Mouse (Mus musculus) kidney, adult 18-20 months (tissue): ENCODE results near the gene Mcrip2.
A peak's percentile ranks its signal among the peaks of the same experiment; 100 is the strongest.

ENCODE experiments used
- DNase-seq: peaks from one replicate; pipeline ENCODE4 v3.0.0; 2021

The Mcrip2 gene

GRCm38 (mm10) chr17:25863681-25864080 lies 4.9 kb downstream of the Mcrip2 start:
- DNase-seq: peak; percentile 52

GRCm38 (mm10) chr17:25861704-25862612 lies 6.6 kb downstream of the Mcrip2 start:
- DNase-seq: no peak

- DNase-seq: peak; percentile 91
Measured at GRCm38 (mm10) chr17:25860832-25861703, 7.5 kb downstream of the Mcrip2 start, which contains the start of gene Wdr90. TSS of gene Wdr90 (minus strand) at chr17:25861501.

GRCm38 (mm10) chr17:25860229-25860628 lies 8.3 kb downstream of the Mcrip2 start:
- DNase-seq: no peak

- peak; percentile 95 for DNase-seq
Measured at GRCm38 (mm10) chr17:25844396-25844901, 24.1 kb downstream of the Mcrip2 start, which contains the start of gene Rhot2. TSS of gene Rhot2 (minus strand) at chr17:25844851.

- DNase-seq: no peak
Measured at GRCm38 (mm10) chr17:25843636-25844395, 24.7 kb downstream of the Mcrip2 start.

- DNase-seq: no peak
Measured at GRCm38 (mm10) chr17:25843122-25843521, 25.4 kb downstream of the Mcrip2 start.

- no peak for DNase-seq
Measured at GRCm38 (mm10) chr17:25842509-25842908, 26.1 kb downstream of the Mcrip2 start.

- DNase-seq: no peak
Measured at GRCm38 (mm10) chr17:25841117-25841880, 27.3 kb downstream of the Mcrip2 start, which contains the start of gene Gm20683. TSS of gene Gm20683 (minus strand) at chr17:25841763.

GRCm38 (mm10) chr17:25840519-25840918 lies 28.0 kb downstream of the Mcrip2 start:
- DNase-seq: no peak

GRCm38 (mm10) chr17:25839455-25840235 lies 28.9 kb downstream of the Mcrip2 start:
- DNase-seq: peak; percentile 59

- no peak for DNase-seq
Measured at GRCm38 (mm10) chr17:25838904-25839303, 29.7 kb downstream of the Mcrip2 start.

GRCm38 (mm10) chr17:25837533-25837932 lies 31.0 kb downstream of the Mcrip2 start:
- no peak for DNase-seq

GRCm38 (mm10) chr17:25837076-25837410 lies 31.5 kb downstream of the Mcrip2 start, which contains the start of gene Rhbdl1:
TSS of gene Rhbdl1 (minus strand) at chr17:25837295.
- DNase-seq: peak; percentile 74

- peak; percentile 61 for DNase-seq
Measured at GRCm38 (mm10) chr17:25836397-25837075, 32.0 kb downstream of the Mcrip2 start.

- DNase-seq: peak; percentile 40
Measured at GRCm38 (mm10) chr17:25835816-25836215, 32.7 kb downstream of the Mcrip2 start.

GRCm38 (mm10) chr17:25835301-25835700 lies 33.3 kb downstream of the Mcrip2 start:
- DNase-seq: no peak

GRCm38 (mm10) chr17:25834595-25835222 lies 33.9 kb downstream of the Mcrip2 start:
- DNase-seq: no peak

- peak; percentile 75 for DNase-seq
Measured at GRCm38 (mm10) chr17:25833961-25834594, 34.5 kb downstream of the Mcrip2 start.
